Mouse (Mus musculus) kidney, postnatal 14 days (tissue): ENCODE measurements around the gene Bcas2.
"Not testable (repeated sequence)": the region's sequence is repeated elsewhere in the genome, so short reads cannot be mapped to it uniquely, and the experiment has no call there.

ENCODE experiments used
- DNase-seq: peaks from one replicate; pipeline ENCODE4 v3.0.0; 2022; ENCODE audit warnings: mixed read lengths

Gene Bcas2

DNA sequence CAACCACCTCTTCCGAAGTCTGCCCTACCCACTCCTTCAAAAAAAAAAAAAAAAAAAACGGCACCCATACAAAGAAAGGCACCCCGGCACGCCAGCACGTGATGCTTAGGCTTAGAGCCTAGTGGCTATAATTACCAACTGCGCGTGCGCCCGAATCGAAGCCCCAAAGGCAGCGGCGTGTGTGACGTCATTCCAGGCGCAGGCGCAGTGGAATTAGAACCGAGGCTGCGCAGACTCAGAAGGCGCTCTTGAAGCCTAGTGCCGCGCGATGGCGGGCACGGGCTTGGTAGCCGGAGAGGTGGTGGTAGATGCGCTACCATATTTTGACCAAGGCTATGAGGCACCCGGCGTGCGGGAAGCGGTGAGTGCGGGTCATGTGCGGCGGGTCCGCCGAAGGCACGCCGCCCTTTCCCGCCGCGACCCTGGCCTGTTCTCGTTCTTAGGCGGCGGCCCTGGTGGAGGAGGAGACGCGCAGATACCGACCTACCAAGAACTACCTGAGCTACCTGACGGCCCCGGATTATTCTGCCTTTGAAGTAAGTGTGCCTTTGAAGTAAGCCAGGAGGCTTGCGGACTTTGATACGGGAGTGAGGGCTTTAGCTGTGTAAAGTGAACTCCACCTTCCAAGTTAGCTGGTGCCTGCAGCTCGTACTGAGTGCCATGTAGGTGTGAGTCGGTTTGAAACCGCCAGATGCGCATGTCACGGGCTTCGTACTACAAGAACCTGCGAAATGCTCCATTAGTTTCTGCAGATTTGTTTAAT is at the start of gene Bcas2:
Gene Bcas2 (plus strand): TSS at position 151 of the 763 bp plus-strand sequence.
- peak; percentile 99 for DNase-seq

- no peak for DNase-seq
Observed at GRCm38 (mm10) chr3:103123636-103124035, 47.8 kb upstream of the Bcas2 start.

DNA sequence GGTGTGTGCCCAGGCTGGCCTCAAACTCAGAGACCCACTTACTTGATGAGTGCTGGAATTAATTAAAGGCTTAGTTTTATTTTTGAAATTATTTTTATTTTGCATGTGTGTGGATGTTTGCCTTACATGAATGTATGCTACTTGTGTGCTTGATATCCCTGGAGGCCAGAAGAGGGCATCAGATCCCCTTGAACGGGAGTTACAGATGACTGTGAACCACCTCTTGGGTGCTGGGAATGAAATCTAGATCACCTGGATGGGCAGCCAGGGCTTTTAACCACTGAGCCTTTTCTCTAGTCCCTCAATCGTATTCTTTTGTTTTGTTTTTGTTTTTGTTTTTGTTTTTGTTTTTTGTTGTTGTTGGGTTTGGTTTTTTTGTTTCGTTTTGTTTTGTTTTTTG is 45.3 kb upstream of the Bcas2 start:
- DNase-seq, result no peak

- no peak for DNase-seq
Observed at GRCm38 (mm10) chr3:103127177-103127576, 44.3 kb upstream of the Bcas2 start.

GRCm38 (mm10) chr3:103127721-103128120 is 43.7 kb upstream of the Bcas2 start:
- no peak for DNase-seq

GRCm38 (mm10) chr3:103128251-103128650 is 43.2 kb upstream of the Bcas2 start:
- no peak for DNase-seq

GRCm38 (mm10) chr3:103129367-103130159 is 41.9 kb upstream of the Bcas2 start:
- DNase-seq, result no peak

DNA sequence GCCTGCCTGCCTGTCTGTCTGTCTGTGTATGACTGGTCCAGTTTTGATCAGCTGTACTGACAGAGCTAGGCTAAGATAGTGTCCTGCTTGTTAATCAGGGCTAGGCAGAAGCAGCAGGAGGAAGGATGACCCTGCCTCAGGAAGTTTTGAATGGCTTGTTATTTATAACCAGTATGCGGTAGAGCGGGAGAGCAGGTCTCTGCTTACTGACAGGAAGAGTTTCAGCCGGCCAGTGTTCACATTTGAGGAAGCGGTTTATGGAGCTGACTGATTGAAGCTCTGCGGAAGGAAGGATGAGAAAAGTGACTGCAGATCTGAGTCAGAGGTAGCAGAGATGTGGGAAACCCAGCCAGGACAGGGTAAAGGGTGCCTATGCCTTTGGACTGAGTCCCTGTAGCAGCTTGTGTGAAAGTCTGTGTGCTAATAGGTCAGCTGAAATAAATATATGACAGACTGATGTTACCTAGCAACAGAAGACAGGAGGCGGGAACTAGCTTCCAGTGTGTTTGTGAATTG is 41.2 kb upstream of the Bcas2 start:
- peak; percentile 62 for DNase-seq

DNA sequence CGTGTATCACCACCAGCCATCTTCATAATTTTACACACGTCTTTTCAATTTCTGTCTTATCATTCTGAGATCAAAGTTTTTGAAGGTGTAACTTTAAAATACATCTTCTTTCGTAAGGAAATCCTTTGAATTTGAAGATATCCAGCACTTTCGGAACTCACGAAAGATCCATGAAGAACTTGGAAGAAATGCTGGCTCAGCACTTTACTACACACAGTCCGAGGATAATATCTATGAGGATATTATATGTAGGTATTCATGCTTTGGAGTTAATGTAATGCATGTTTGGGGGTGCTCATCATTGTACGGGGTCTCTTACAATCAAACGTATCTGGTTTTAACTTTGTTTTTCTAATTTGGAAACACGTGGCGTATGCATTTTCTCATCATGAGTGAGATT is 38.4 kb upstream of the Bcas2 start:
- no peak for DNase-seq

DNA sequence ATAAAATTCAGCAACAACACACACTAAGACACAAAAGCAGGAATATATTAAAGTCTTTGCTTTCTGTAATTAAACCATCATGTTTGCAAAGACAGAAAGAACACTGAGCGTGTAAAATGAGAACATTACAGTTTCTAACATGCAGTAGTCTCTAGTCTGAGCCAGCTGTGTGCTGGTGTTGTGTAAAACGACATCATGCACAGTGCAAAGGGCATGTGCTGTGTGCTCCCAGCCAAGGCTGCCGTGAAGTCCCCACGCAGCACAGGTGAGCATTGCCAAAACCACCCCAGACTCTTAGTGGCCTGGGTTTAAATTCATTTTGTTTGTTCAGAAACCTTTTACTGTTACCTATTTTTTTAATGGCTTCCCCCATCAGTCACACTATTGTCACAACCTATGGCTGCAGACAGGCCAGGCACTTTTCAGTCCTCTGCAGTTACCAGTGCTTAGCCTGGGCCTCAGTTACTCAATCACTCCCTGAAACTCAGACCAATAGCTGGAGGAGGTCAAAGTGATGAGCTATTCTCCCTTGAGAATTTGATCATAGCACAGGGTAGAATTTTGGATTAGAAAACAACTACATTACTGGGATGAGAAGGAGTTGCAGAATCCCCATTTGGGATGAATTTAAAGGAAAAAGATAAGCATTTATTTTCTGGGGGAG is 34.9 kb upstream of the Bcas2 start:
- no peak for DNase-seq

DNA sequence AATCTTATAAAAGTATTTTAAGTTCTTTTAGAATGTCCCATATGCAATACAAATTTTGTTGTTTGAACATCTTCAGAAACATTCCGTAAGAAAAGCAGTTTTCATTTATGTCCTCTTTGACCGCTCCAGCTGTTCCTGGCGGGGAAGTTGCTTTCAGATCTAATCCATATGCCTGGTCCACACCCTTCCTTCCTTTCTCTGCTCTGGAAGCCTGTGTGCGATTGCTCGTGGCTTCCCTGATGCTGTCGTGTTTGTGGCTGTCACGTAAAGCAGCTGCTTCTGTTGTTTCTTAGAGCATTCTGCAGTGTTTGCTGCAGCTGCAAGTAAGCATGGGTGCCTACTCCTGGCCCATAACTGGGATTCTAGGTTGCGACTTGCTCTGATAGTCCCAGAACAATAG is 32.4 kb upstream of the Bcas2 start:
- peak; percentile 58 for DNase-seq

GRCm38 (mm10) chr3:103140095-103140838 is 31.2 kb upstream of the Bcas2 start:
- DNase-seq, result not testable (repeated sequence)

DNA sequence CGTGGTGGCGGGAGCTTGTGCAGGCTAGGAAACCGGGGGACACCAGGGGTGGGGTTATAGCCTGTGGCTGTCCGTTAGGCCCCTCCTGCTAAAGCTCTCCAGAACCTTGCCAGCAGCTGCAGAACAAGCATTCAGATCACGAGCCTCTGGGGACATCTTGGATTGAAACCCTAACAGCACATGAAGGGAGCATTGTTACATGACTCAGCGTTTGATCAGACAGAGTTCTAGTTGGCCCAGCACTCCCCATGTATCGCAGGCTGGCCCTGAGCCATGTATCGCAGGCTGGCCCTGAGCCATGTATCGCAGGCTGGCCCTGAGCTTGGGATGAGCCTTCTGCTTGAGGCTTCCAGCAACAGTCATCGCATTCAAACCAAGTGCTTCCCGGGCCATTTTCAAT is 30.2 kb upstream of the Bcas2 start:
- DNase-seq, result no peak

DNA sequence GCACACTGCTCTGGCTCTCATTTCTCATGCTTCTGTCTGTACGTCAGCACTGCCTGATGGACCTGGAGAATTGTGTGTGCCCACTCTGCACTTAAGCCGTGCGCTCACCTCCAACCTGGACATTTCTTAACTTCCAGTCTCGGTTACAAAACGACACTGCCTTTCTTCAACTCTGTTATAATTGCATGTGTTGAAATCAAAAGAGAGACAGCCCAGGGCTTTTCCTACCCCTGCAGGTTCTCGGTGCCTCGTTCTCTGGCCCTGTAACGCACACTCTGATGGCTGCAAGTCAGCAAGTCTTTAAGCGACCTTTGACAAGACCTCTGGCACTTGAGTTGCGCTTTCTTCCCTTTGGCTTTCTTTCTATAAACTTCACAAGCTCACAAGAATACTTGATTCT is 29.1 kb upstream of the Bcas2 start:
- DNase-seq, result no peak

DNA sequence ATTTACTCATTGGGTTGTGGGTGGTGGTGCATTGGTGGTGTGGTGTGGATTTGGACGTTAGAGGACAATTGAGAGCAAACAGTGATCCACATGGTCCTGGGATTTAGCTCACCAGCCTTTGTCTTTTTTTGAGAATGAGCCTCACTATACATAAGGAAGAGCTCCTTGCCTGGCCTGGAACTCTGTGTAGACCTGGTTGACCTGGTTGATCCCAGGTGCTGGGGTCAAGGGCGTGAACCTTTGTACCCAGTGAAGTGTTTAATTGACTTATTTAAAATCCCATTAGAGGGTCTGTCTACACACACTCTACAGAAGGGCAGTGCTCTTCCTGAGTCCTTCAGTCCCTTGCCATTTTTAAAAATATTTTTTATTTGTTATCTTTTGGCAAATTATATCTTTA is 26.1 kb upstream of the Bcas2 start:
- DNase-seq, result no peak

DNA sequence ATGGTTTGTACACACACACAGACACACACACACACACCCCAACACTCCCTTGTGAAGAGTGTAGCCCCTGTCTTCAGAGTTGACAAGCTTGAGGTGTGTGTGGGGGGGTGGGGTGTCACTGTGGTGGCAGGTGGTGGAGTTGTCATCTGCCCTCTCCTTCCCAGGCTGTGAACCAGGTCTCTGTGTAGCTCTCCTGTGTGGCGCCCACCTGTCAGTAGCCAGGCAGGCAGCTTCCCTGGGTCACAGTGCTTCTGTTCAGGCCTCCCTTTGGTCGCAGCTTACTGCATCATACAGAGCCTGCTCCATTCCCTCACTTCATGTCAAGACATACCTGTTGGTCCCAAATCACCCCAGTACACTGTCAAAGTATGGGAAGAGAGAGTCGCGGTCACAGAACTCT is 25.7 kb upstream of the Bcas2 start:
- DNase-seq, result no peak

GRCm38 (mm10) chr3:103146330-103147166 is 24.9 kb upstream of the Bcas2 start:
- no peak for DNase-seq

DNA sequence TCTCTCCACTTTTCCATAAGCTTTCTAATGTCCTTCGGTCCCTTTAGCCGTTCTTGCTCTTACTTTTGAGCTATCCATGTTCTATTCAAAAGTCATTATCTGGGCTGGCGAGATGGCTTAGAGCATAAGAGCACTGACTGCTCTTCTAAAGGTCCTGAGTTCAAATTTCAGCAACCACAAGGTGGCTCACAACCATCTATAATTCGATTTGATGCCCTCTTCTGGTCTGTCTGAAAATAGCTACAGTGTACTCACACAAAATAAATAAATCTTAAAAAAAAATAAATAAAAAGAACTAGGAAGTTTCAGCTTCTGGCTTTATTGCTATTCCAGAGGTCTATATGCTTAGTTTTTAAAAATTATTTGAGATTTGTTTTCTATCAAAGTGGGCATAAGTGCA is 23.7 kb upstream of the Bcas2 start:
- no peak for DNase-seq

DNA sequence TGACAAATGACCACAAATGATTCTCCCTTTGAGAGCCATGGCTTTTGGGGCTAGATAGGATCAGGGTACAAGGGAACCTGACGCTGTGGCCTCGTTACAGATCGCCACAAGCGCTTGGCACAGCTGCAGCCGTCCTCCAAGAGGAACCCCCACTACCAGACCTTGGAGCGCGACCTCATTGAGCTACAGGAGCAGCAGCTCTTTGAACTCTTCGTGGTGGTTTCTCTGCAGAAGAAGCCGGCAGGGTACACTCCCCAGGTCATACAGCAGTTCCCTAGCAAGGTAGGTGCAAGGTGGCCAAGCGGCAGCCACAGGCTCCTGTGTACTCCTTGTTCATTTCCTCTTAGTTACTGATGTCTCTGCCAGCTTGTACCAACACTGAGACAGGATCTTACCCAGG is 22.5 kb upstream of the Bcas2 start:
- no peak for DNase-seq

GRCm38 (mm10) chr3:103153761-103154160 is 17.7 kb upstream of the Bcas2 start:
- no peak for DNase-seq

DNA sequence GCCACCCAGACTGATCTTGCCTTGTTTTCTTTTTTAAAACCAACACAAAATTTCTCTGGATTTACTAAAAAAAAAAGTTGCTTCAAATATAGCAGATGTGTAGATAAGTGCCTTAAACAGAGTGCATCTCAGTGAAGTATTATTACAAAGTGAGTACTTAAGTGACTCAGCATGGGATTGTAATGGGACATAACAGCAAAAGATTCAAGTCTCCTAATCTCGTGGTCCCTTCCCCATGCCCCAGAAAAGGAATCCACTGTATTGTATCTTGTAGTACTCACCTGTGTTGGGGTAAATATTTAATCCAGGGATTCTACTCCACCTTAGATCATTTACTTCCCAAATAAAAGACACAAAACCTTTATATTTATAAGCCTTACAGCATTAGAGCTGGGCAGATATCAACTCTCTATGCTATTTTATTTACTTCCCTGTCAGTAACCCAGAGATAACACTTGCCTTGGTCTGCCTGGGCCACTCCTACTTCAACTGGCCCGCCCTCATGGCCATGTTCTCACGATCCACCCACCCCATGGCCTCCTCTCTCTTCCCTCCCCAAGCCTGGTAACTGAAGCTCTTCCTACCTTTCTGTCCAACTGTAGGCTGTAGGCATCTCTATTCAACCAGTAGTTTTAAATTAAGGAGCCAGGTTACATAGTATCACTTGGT is 12.1 kb upstream of the Bcas2 start:
- DNase-seq, result no peak
